Mouse (Mus musculus) G1E-ER4 (cell line): ENCODE results near the gene Etv3. TPM values are rescaled to one million over a fixed set of nuclear protein-coding genes. Genes with fewer than 3 reads are reported as not detected.

Experiments used
- GATA1 ChIP-seq: IDR thresholded peaks from one replicate; pipeline ENCODE4 v1.8.0; 2012; ENCODE audit warnings: low read length, inconsistent platforms
- polyA plus RNA-seq: library from polyadenylated mRNA; stranded (reverse); fragments of >175 nt; gene quantifications from 2 replicates; pipeline ENCODE4 v1.2.3, GENCODE M21; 2012

Etv3 gene
- polyA plus RNA-seq, 1 experiment = 10.6 TPM

DNA sequence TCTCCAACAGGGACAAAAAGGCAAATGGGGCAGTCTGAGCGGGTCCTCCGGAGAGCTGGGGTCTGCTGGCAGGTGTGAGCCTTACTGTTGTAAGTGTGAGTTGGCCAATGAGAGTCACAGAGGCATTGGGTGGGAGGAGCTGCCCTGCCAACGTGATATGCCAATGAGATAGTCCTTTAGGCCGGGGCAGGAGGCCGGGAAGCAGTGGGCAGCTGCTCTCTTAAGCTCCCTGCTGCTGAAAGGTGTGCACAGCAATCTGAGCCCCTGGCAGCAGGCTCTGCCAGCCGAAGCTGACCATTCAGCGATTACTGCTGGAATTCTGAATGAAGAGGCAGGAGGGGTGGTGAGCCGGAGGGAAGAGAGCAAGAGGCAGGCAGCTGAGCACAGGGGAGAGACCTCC is 15.5 kb downstream of the Etv3 start:
- no peak for TF ChIP-seq GATA1

DNA sequence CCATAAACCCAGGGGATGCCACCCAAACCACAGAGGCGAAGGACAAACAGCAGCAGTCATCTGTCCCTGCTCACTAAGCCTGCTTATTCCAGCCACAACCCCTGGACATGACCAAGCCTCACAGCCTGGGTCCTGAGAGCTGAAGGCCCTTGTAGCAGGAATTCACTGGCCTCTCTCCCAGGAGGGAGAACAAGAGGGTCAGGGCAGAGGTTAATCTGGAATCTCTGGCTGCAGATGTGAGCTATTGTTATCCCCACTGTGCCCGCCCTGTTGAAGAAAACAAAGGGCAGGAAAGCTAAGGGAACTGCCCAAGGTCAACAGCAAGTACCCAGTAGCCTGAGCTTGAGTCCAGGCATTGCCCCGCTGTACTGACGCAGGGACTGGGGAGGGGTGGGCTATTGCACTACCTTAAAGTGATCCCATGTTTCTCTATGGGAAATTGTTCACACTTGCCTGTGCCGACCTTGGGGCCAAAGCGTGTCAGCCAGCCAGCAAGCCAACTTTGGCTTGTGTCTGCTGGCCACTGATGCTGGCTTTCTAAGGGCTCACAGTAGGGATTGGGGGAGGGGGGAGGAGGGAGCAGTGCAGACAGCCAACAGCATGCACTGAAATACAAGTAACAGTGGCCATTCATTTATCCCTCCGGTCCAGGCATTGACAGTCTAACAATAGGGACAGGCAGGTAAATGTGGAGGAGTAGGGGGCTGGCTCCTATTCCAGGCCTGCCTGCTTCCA is 17.4 kb downstream of the Etv3 start:
- no peak for TF ChIP-seq GATA1

DNA sequence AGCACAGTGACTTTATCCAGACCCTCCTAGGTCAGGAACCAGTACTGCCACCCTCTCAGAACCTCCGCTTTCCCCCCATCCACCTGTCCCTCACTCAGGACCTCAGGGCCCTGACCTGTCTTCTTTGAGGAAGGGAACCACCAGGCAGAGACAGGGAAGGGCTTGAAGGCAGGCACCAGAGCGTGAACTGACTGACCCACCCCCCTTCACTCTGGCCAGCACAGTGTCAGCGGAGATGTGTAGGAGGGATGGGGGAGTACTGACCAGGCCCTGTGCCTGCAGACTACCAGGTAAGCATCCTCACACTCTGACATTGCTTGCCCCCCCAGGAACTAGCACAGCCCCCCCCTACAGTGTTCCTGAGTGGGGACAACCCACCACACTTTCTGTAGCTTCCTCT is 20.3 kb downstream of the Etv3 start:
- no peak for TF ChIP-seq GATA1

DNA sequence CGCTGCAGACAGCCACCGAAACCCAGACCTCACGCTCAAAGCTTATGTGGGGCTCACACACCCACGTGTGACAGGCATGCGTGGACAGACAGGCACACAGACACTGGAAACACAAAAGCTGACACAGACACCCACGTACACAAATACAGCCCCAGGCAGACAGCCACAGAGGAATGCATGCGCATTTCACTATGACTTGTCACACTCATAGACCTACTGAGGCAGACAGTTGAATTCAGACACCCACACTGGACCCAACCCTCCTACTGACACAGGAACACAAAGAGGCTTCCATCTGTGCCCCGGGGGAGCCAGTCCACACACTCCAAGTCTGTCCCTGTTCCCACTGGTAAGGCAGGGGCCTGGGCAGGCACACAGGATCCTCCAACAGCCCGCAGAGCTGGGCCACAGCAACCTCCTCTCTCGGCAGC is 21.1 kb downstream of the Etv3 start:
- no peak for TF ChIP-seq GATA1

DNA sequence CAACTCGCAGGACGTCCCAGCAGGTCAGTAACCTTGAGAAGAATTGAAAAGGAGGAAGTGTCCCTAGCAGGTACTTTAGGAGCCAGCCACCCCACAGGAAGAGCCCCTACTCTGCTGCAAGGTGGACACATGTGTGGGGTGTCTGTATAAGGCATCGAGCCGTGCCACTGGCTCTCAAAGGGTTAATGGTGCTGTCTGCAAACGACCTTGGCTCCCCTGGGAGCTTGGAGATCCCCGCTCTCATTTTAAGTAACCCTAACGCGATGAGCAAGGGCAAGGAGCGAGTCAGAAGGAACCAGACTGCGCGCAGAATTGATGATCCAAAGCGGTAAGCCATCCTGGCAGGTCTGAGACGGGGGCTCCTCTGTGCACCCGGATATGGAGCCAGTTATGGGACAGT is 24.7 kb downstream of the Etv3 start:
- no peak for TF ChIP-seq GATA1

DNA sequence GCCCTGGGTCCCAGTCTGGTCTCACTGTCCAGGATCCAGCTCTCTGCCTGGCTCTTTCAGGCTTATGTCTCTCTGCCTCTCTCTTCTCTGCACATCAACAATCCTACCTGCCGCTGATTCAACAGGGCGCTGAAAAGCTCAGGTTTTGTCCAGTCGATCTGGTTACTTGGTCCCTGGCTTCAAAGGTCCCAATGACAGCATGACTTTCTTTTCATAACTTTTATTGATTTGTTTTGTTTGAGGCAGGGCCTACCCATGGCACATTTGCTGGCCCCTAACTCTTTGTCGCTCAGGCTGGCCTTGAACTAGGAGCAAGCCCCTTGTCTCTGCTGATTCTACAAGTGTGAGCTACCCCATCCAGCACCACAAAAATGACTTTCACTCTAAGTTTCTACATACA is 27.1 kb downstream of the Etv3 start:
- no peak for TF ChIP-seq GATA1

DNA sequence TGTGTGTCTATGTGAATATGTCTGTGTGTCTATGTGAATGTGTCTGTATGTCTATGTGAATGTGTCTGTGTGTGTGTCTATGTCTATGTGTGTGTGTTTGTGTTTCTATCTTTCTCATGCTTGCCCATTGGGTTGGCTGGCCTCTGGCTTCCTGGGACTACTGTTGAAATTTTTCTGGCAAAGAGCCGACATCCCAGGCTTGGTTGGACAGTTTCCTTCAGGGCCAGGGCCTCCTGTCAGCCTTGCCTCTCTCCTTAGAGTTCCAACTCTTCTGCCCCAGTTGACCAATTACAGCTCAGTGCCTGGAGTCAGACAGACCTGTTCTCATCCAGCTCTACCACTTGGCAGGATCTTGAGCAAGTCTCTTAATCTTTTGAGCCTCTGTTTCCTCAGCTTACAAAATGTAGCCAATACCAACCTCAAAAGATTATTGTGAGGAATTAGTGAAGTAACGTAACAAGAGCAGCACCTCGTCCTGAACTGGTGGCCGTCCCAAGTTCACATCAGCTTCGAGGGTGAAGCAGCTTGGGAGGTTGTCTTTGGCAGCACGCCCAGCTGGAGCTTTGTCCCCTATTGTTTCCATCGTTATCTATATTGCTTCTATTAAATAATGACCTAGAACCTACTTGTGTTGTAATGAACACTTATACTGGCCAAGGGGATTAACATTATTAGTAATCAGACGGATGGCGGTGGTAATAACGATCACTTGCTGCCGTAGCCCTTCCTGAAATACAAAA is 28.2 kb downstream of the Etv3 start:
- no peak for TF ChIP-seq GATA1

DNA sequence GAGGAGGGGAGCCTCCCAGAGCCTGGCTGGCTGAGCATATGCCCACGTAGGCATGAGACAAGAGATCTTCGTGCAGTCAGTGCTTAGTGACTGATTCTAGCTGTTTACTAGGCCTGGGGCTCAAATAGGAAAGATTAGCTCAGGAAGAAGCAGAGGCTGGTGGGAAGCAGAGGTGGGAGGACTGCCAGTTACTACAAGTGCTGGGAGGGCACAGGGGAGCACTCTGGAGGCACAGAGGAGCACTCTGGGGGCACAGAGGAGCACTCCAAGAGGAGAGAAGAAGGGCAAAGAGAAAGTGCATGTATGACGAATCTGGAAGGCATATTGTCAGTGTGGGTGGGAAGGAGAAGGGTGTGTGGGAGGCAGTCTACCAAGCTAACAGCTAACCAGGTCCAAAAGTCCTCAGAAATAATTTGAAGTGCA is 30.9 kb downstream of the Etv3 start:
- no peak for TF ChIP-seq GATA1

DNA sequence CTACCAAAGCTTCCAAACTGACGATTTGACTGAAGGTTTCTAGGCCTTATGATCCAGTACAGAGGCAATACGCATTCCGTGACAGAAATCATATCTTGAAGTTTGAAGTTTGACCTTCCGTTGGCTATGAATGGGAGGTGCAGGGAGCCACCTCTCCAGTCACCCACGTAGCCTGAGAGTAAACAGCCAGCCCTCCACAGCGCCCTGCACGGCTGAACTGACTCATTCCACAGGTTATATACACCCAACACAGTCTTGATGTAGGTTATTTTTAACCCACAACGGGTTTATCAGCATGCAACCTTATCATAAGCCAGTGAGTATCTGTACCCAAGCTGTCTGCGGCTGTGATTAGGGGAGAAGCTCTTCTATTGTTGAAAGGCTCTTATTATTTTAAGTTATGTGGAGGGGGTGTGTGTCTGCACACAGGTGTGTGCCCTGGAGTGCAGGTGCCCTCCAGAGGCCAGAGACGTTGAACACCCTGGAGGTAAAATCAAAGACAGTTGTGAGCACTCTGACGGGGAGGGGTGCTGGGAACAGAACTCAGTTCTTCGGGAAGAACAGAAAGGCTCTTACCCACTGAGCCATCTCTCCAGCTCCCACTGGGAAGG is 31.6 kb downstream of the Etv3 start:
- TF ChIP-seq GATA1 = no peak

DNA sequence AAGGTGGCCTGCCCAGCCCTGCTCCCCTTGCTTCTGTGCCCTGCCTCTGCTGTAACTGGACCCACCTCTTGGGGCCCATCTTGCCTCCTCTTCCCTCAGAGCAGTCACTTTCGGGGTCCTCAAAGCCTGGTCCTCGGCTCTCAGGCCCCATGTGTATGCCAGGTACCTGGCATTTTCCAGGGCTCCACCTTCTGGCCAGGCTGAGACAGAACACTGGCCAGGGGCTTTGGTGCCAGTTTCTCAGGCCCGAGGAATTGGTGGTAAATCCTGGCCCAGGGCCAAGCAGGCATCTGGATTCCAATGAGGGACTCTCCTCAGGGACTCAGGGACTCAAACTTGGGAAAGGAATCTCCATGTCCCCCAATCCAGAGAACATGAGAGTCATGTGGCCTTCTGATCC is 34.9 kb downstream of the Etv3 start:
- no peak for TF ChIP-seq GATA1

DNA sequence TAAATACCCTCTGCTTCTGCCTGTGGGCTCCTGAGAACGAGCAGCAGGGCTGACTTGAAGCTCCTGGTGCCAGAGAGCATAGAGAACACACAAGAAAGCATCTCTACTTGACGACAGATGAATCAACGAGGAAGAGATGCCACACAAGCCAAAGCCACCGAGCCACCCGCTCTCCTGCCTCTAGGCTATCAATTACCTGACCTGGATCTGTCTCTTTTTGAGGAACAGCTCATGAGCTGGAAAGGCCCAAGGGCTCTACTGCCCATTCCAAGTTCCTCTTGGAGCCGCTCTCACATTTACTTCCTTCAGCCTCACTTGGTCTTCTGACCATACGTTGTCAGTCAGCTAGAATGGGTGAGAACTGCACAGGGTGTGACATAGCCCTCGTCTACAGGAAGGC is 36.2 kb downstream of the Etv3 start:
- no peak for TF ChIP-seq GATA1

DNA sequence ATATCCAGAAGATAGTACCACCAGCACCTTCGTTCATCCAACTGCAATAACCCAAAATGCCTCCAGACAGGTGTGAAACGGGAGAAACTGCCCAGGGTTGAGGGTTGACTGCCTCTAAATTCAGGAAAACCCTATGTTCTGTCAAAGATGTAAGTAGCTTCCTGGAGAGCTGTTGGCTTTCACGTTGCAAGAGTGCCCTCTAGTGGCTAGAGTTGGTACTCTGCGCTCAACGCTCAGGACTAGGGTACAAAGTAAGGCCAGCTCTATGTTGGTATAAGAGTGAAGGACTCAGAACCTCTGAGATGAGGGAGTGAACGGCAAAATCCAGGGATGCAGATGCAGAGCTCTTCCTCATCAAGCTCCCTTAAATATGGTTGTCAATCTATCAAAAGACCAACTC is 37.2 kb downstream of the Etv3 start:
- TF ChIP-seq GATA1 = no peak

DNA sequence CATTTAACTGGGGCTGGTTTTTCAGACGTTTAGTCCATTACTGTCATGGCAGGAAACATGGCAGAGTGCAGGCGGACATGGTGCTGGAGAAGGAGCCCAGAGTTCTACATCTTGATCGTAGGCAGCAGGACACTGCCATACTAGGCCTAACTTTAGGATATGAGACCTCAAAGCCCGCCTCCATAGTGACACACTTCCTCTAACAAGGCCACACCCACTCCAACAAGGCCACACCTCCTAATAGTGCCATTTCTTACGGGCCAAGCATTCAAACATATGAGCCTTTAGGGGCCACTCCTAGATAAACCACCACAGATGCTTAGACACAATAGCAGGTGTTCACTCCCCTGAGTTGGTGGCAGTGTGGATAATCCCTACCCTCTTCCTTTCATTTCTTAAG is 38.3 kb downstream of the Etv3 start:
- no peak for TF ChIP-seq GATA1

DNA sequence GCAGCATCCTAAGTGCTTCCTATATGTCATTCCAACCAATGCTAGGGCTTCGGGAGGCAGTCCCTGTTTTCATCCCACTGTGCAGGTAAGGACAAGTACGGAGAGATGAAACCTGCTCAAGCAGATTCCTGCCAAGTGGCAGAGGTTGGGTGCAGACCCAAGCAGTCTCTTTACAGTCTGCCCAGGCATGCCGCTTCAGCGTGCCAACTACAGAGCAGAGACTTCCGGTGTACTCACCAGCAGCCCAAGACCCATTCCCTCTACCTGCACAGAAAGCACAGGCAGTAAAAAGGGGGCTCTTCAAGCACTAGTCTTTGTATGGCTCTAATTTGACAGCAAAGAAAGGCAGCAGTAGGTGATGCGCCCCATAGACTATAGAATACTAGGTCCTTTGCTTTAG is 40.4 kb downstream of the Etv3 start:
- TF ChIP-seq GATA1 = no peak

DNA sequence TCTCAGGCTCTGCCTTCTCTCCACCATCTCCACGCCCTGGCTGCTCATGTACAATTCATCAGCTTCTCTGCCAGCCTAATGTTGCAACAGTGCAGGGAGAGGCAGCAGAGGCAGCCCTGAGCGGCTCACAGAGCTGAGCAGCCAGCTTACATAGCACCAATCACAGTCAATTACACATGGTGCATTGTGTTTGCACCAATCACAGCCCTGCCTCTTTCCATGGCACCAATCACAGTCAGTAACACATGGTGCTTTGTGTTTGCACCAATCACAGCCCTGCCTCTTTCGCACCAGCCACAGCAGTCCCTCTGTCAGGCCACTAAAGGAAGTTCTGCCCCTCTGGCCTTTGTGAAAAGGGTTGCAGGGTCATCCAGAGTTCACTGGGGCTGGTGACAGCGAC is 40.9 kb downstream of the Etv3 start:
- TF ChIP-seq GATA1 = no peak

DNA sequence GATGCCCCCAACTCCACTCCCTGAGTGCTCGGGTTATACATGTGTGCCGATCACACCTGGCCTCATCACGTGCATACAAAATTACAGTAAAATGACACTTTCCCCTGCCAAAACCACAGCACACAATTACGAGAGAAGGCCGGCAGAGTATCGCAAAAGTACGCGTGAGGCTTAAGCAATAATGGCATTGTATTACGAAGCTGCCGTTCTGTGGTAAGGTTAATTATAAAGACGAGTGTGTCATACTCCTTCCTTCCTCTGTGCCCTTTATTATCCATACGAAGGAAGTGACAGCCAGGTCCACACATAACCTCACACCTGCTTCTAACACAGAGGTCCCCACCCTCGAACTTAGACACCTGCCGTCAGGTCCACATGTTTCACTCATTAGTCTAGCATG is 42.3 kb downstream of the Etv3 start:
- TF ChIP-seq GATA1 = no peak

DNA sequence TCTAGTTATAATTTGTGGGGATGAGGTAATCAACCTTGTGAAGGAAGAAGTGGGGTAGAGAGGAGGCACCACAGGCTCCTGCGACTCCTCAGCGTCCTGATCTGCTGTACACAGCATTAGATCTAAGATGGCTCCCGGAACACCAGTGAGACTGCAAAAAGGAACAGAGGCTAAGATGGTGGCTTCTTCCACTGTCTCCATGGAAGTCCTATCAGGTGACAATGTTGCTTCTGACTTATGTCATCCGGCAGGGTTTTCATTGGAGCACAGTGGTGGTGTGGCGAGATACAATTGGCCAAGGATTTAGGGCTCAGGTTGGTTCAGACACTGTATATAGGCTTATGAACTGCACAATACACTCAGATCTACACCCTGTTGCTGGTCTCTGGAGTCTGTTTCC is 43.5 kb downstream of the Etv3 start:
- no peak for TF ChIP-seq GATA1
